Mouse (Mus musculus): ENCODE data around the gene Ash1l. TPM values are rescaled to one million over a fixed set of nuclear protein-coding genes. Genes with fewer than 3 reads are reported as not detected.

Ash1l gene
- total RNA-seq (2014; rRNA removed; ENCODE audit: low replicate concordance): 17.1 and 17.6 TPM in 2 replicates
- polyA plus RNA-seq (2015; fragmentation: Nextera tagmentation; extraction: Ambion mirVana): 9.7 and 10.1 TPM in 2 replicates

DNA sequence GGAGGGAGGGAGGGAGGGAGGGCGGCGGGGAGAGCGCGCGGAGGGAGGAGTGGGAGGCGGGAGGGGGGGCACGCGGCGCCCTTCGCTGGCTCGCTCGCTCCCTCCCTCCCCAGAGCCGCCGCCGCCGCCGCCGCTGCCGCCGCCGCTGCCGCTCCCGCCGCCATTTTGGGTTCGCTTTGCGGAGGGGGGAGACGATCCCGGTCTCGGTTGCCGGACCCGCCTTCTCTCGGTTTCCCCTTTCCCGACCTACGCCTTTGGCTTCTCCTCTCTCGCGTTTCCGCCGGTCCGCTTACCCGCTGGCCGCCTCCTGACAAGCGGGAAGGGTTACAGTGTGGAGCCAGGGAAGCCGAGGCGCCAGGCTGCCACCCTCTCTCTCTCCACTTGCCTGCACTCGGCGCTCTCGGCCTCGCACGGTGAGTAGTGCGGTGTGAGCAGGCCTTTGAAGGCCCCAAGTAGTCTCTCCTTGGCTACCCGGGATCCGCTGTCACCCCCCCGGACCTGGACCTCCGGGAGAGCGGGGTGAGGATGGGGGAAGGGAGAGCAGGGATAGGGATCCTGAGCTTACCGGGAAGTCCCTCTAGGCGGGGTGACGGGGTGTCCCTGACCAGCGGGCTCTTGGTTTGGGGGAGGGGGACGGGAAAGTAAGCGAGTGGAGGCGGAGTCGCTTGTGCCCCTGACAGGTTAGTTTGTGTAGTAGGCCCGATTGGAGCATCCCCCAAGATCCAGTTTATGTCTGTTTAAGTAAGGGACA is at the start of gene Ash1l, which contains the start of gene Dap3:
Gene Ash1l, plus strand, starts transcription at position 47 of the 751 bp plus-strand sequence.
Gene Dap3, minus strand, starts transcription at position 606 of the 751 bp plus-strand sequence.
- H3K9me3 ChIP-seq (replicated peaks; ENCODE audit: control insufficient read depth, low read length): no peaks in the 10 kb centered on the region
- ATAC-seq (ENCODE audit: insufficient read depth, low read depth) (peak; percentile 74), DNase-seq (ENCODE audit: low spot score) (peak; percentile 77)
- peak within 1 kb of the TSS; percentile 96 for H3K4me3 ChIP-seq (ENCODE audit: low read depth, low read length)
- H3K9ac ChIP-seq (replicated peaks; ENCODE audit: low read depth, low read length): peak within 1 kb of the TSS; percentile 87
- no peaks in the 10 kb centered on the region for H3K27me3 ChIP-seq (ENCODE audit: control insufficient read depth, insufficient read depth, low read length)
- TF ChIP-seq EP300 (IDR thresholded peaks at IDR 0.05; ENCODE audit: low read depth) (peak; percentile 49; the same call in 1 of the 2 replicates), CTCF (IDR thresholded peaks at IDR 0.05; ENCODE audit: low read depth) (peak; percentile 35)
- H3K4me2 ChIP-seq (ENCODE audit: low read depth, low read length): peak within 1 kb of the TSS; percentile 74
- H3K36me3 ChIP-seq (replicated peaks; ENCODE audit: control insufficient read depth, insufficient read depth, low read length): no peaks in the 10 kb centered on the region
- WGBS: under 1% methylated on average over 33 of the region's 64 CpGs
- H3K27ac ChIP-seq (ENCODE audit: low read depth): peak within 1 kb of the TSS; percentile 99
- peaks cover 17% of the 10 kb centered on the region for H3K4me1 ChIP-seq (ENCODE audit: control insufficient read depth, insufficient read depth)

DNA sequence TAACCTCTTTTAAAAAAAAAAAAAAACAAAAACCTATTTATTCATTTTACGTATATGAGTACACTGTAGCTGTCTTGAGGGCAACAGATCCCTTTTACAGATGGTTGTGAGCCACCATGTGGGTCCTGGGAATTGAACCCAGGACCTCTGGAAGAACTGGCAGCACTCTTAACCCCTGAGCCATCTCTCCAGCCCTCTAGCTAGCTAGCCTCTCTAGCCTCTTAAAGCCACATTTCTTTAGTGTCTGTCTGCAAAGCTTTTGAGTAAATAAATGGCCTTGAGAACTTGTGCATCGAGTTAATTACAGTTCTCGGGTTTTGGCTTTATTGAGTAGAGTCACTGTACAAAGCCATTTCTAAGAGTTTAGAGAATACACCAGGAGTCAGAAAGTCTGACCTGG is 45.6 kb upstream of the Ash1l start:
- Histone ChIP-seq H3K27ac (ENCODE audit: low read depth) (no peak overlapping the region), H3K9me3 (replicated peaks; ENCODE audit: control insufficient read depth, low read length) (no peaks in the 10 kb centered on the region), H3K4me2 (ENCODE audit: low read depth, low read length) (no peak overlapping the region), H3K27me3 (ENCODE audit: control insufficient read depth, insufficient read depth, low read length) (no peaks in the 10 kb centered on the region), H3K4me1 (ENCODE audit: control insufficient read depth, insufficient read depth) (no peaks in the 10 kb centered on the region), H3K9ac (replicated peaks; ENCODE audit: low read depth, low read length) (no peak overlapping the region), H3K4me3 (ENCODE audit: low read depth, low read length) (no peak overlapping the region), H3K36me3 (replicated peaks; ENCODE audit: control insufficient read depth, insufficient read depth, low read length) (peaks cover 85% of the 10 kb centered on the region)
- no peak for DNase-seq (ENCODE audit: low spot score)
- no peak for ATAC-seq (ENCODE audit: insufficient read depth, low read depth)
- TF ChIP-seq CTCF (IDR thresholded peaks at IDR 0.05; ENCODE audit: low read depth) (no peak), EP300 (IDR thresholded peaks at IDR 0.05; ENCODE audit: low read depth) (no peak)
- WGBS: 90% methylated on average over 3 of the region's 3 CpGs

DNA sequence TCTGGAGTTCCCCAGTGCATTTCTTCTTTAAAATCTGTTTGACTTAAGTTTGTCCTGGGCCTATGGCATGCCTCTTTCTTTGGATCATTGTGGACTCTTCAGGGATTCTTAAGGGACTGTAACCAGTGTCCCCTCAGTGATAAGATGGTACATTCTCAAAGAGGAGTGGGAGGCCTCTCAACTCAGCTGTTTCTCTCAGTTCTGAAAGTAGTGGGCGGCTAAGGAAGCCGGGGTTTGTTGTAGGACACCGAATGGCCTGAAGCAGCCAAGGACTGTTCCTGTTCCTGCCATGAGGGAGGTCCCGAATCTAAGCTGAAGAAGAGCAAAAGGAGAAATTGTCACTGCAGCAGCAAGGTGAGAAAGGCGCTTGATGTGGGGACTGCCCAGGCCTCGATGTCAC is 45.2 kb upstream of the Ash1l start:
- DNase-seq (ENCODE audit: low spot score): no peak
- Histone ChIP-seq H3K9me3 (replicated peaks; ENCODE audit: control insufficient read depth, low read length) (no peaks in the 10 kb centered on the region), H3K27ac (ENCODE audit: low read depth) (no peak overlapping the region), H3K4me3 (ENCODE audit: low read depth, low read length) (no peak overlapping the region), H3K36me3 (replicated peaks; ENCODE audit: control insufficient read depth, insufficient read depth, low read length) (peaks cover 89% of the 10 kb centered on the region), H3K4me2 (ENCODE audit: low read depth, low read length) (no peak overlapping the region), H3K9ac (replicated peaks; ENCODE audit: low read depth, low read length) (no peak overlapping the region), H3K4me1 (ENCODE audit: control insufficient read depth, insufficient read depth) (no peaks in the 10 kb centered on the region), H3K27me3 (ENCODE audit: control insufficient read depth, insufficient read depth, low read length) (no peaks in the 10 kb centered on the region)
- no peak for ATAC-seq (ENCODE audit: insufficient read depth, low read depth)
- 77% methylated on average over 6 of the region's 6 CpGs for WGBS
- TF ChIP-seq EP300 (IDR thresholded peaks at IDR 0.05; ENCODE audit: low read depth) (no peak), CTCF (IDR thresholded peaks at IDR 0.05; ENCODE audit: low read depth) (no peak)

DNA sequence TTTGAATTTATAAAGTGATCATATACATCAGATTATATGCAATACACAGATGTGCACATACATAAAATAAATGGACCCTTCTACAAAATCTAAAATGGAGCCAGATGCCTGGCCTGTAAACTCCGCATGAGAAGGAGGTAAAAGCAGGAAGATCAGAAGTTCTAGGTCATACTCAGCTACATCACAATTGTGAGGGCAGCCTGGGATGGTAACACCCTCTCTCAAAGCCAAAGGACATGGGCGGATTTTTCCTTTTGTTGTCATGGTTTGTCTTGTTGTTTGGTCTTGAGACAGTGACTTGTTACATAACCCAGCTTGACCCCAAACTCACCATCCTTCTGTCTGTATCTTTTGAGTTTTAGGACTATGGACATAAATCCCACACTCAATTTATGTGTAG is 44.7 kb upstream of the Ash1l start:
- Histone ChIP-seq H3K4me3 (ENCODE audit: low read depth, low read length) (no peak overlapping the region), H3K27me3 (ENCODE audit: control insufficient read depth, insufficient read depth, low read length) (no peaks in the 10 kb centered on the region), H3K36me3 (replicated peaks; ENCODE audit: control insufficient read depth, insufficient read depth, low read length) (peaks cover 94% of the 10 kb centered on the region), H3K4me1 (ENCODE audit: control insufficient read depth, insufficient read depth) (no peaks in the 10 kb centered on the region), H3K9ac (replicated peaks; ENCODE audit: low read depth, low read length) (no peak overlapping the region), H3K27ac (ENCODE audit: low read depth) (no peak overlapping the region), H3K4me2 (ENCODE audit: low read depth, low read length) (no peak overlapping the region), H3K9me3 (replicated peaks; ENCODE audit: control insufficient read depth, low read length) (no peaks in the 10 kb centered on the region)
- TF ChIP-seq CTCF (IDR thresholded peaks at IDR 0.05; ENCODE audit: low read depth) (no peak), EP300 (IDR thresholded peaks at IDR 0.05; ENCODE audit: low read depth) (no peak)
- no peak for DNase-seq (ENCODE audit: low spot score)
- WGBS: 98% methylated on average over 2 of the region's 2 CpGs
- ATAC-seq (ENCODE audit: insufficient read depth, low read depth): no peak

DNA sequence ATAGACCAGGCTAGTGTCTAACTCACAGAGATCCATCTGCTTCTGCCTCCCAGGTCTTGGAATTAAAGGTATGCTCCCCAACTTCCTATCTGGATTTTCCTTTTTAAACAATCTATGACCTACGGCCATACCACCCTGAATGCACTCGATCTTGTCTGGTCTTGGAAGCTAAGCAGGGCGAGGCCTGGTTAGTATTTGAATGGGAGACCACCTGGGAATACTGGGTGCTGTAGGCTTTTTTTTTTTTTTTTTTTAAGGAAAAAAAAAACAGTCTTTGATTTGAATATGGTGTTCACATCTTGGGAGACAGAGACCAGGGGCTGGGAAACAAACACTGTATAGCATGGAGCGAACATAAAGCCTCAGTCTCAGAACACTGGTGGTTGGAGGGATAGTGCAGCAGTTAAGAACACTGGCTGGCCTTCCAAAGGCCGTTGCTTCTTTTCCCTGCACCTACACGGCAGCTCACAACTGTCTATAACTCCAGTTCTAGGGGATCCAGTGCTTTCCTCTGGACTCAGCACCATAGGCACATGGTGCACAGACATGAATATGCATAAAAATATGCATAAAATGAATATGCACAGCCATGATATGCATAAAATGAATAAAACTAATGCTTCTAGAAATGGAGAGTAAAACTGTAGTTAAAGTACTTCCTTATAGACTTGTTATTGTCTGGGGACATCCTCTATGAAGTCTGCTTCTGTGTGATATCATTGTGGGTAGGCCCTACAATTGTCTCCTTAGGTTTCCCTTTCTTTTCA is 43.8 kb upstream of the Ash1l start:
- H3K36me3 ChIP-seq (replicated peaks; ENCODE audit: control insufficient read depth, insufficient read depth, low read length): peaks cover 99% of the 10 kb centered on the region
- no peak overlapping the region for H3K4me2 ChIP-seq (ENCODE audit: low read depth, low read length)
- TF ChIP-seq EP300 (IDR thresholded peaks at IDR 0.05; ENCODE audit: low read depth): no peak
- TF ChIP-seq CTCF (IDR thresholded peaks at IDR 0.05; ENCODE audit: low read depth): no peak
- H3K4me3 ChIP-seq (ENCODE audit: low read depth, low read length): no peak overlapping the region
- WGBS: 86% methylated on average over 6 of the region's 6 CpGs
- no peak overlapping the region for H3K27ac ChIP-seq (ENCODE audit: low read depth)
- H3K4me1 ChIP-seq (ENCODE audit: control insufficient read depth, insufficient read depth): no peaks in the 10 kb centered on the region
- H3K9me3 ChIP-seq (replicated peaks; ENCODE audit: control insufficient read depth, low read length): no peaks in the 10 kb centered on the region
- H3K27me3 ChIP-seq (ENCODE audit: control insufficient read depth, insufficient read depth, low read length): no peaks in the 10 kb centered on the region
- ATAC-seq (ENCODE audit: insufficient read depth, low read depth): no peak
- DNase-seq (ENCODE audit: low spot score): no peak
- no peak overlapping the region for H3K9ac ChIP-seq (replicated peaks; ENCODE audit: low read depth, low read length)

Data from heart, postnatal 0 days (tissue).